Mouse (Mus musculus) B cell, adult 62 days (primary cell): Measurements from ENCODE around the gene Tlr9. TPM values are rescaled to one million over a fixed set of nuclear protein-coding genes. Genes with fewer than 3 reads are reported as not detected.

Experiments
- total RNA-seq: library from RNA; stranded (reverse); gene quantifications from 4 replicates; pipeline ENCODE4 v1.2.4, GENCODE M21; 2023

Gene Tlr9
- total RNA-seq = 142 to 160 TPM (median 155 TPM) in 4 replicates

GRCm38 (mm10) chr9:106222261-106222851, at the start of gene Tlr9:
Tlr9 (plus strand) TSS chr9:106222598.

GRCm38 (mm10) chr9:106199535-106200272, 22.7 kb upstream of the Tlr9 start, which contains the start of gene Ppm1m:
Ppm1m (minus strand) TSS chr9:106199746.

GRCm38 (mm10) chr9:106202819-106203636, 19.4 kb upstream of the Tlr9 start, which contains the start of gene Twf2:
Twf2 (plus strand) TSS chr9:106203108.

Other genes starting within 250 kb of the Tlr9 start
- not detected in 4 replicates for gene Col6a4, start 125.8 kb upstream of the Tlr9 start, total RNA-seq
- 7.0 to 10.1 TPM (median 7.3 TPM) in 4 replicates for gene Glyctk, start 64.5 kb upstream of the Tlr9 start, total RNA-seq
- 94.3 to 97.5 TPM (median 95.9 TPM) in 4 replicates for gene Wdr82, start 51.7 kb upstream of the Tlr9 start, total RNA-seq
- 79.2 to 90.7 TPM (median 87.2 TPM) in 4 replicates for gene Ppm1m, start 22.9 kb upstream of the Tlr9 start, total RNA-seq
- gene Twf2, start 19.5 kb upstream of the Tlr9 start, total RNA-seq = 64.9 to 72.7 TPM (median 66.8 TPM) in 4 replicates
- 31.5 to 42.7 TPM (median 40.7 TPM) in 4 replicates for gene Alas1, start 26.1 kb downstream of the Tlr9 start, total RNA-seq
- gene Poc1a, start 58.5 kb downstream of the Tlr9 start, total RNA-seq = 3.2 to 5.0 TPM (median 3.7 TPM) in 4 replicates
- 27.9 to 31.0 TPM (median 29.5 TPM) in 4 replicates for gene Dusp7, start 146.0 kb downstream of the Tlr9 start, total RNA-seq
- gene Rpl29, start 206.9 kb downstream of the Tlr9 start, total RNA-seq = 677 to 786 TPM (median 732 TPM) in 4 replicates
- gene Acy1, start 215.7 kb downstream of the Tlr9 start, total RNA-seq = 16.8 to 19.5 TPM (median 17.8 TPM) in 4 replicates
- gene Abhd14b, start 224.9 kb downstream of the Tlr9 start, total RNA-seq = 4.4 to 6.3 TPM (median 5.1 TPM) in 4 replicates
- gene Abhd14a, start 225.1 kb downstream of the Tlr9 start, total RNA-seq = 7.2 to 9.9 TPM (median 8.4 TPM) in 4 replicates
- 4.8 to 8.3 TPM (median 5.7 TPM) in 4 replicates for gene Pcbp4, start 230.7 kb downstream of the Tlr9 start, total RNA-seq
- gene Gpr62, start 243.3 kb downstream of the Tlr9 start, total RNA-seq = 0.30 to 0.66 TPM (median 0.47 TPM) in 3 of 4 replicates, not detected in the other